Mouse (Mus musculus): ENCODE results near the gene Msantd3.

The Msantd3 gene

GRCm38 (mm10) chr4:48539841-48540575 lies at the start of gene Msantd3:
Gene Msantd3, plus strand, starts transcription at chr4:48539935.
- DNase-seq (ENCODE audit: low read depth): no peak

GRCm38 (mm10) chr4:48491290-48491743 lies 48.4 kb upstream of the Msantd3 start:
- no peak for DNase-seq (ENCODE audit: low read depth)

- no peak for DNase-seq (ENCODE audit: low read depth)
Observed at GRCm38 (mm10) chr4:48492510-48492909, 47.2 kb upstream of the Msantd3 start.

- DNase-seq (ENCODE audit: low read depth): no peak
Observed at GRCm38 (mm10) chr4:48510861-48511260, 28.9 kb upstream of the Msantd3 start.

GRCm38 (mm10) chr4:48529559-48529958 lies 10.2 kb upstream of the Msantd3 start:
- no peak for DNase-seq (ENCODE audit: low read depth)

- no peak for DNase-seq (ENCODE audit: low read depth)
Observed at GRCm38 (mm10) chr4:48531804-48532601, 7.7 kb upstream of the Msantd3 start.

- no peak for DNase-seq (ENCODE audit: low read depth)
Observed at GRCm38 (mm10) chr4:48536275-48536674, 3.5 kb upstream of the Msantd3 start.

- DNase-seq (ENCODE audit: low read depth): no peak
Observed at GRCm38 (mm10) chr4:48537024-48537423, 2.7 kb upstream of the Msantd3 start.

- no peak for DNase-seq (ENCODE audit: low read depth)
Observed at GRCm38 (mm10) chr4:48538581-48538980, 1.2 kb upstream of the Msantd3 start.

- no peak for DNase-seq (ENCODE audit: low read depth)
Observed at GRCm38 (mm10) chr4:48540576-48541111, 909 bp downstream of the Msantd3 start.

- DNase-seq (ENCODE audit: low read depth): no peak
Observed at GRCm38 (mm10) chr4:48541526-48542250, 2.0 kb downstream of the Msantd3 start.

GRCm38 (mm10) chr4:48542351-48542750 lies 2.6 kb downstream of the Msantd3 start:
- no peak for DNase-seq (ENCODE audit: low read depth)

GRCm38 (mm10) chr4:48543071-48543865 lies 3.5 kb downstream of the Msantd3 start:
- DNase-seq (ENCODE audit: low read depth): no peak

GRCm38 (mm10) chr4:48544141-48544540 lies 4.4 kb downstream of the Msantd3 start:
- DNase-seq (ENCODE audit: low read depth): no peak

- no peak for DNase-seq (ENCODE audit: low read depth)
Observed at GRCm38 (mm10) chr4:48545966-48546365, 6.2 kb downstream of the Msantd3 start.

GRCm38 (mm10) chr4:48546568-48547496 lies 7.1 kb downstream of the Msantd3 start:
- DNase-seq (ENCODE audit: low read depth): no peak

- no peak for DNase-seq (ENCODE audit: low read depth)
Observed at GRCm38 (mm10) chr4:48548393-48549045, 8.8 kb downstream of the Msantd3 start.

GRCm38 (mm10) chr4:48549661-48550060 lies 9.9 kb downstream of the Msantd3 start:
- DNase-seq (ENCODE audit: low read depth): no peak

GRCm38 (mm10) chr4:48552486-48553064 lies 12.8 kb downstream of the Msantd3 start:
- DNase-seq (ENCODE audit: low read depth): no peak
